Mouse (Mus musculus): Measurements from ENCODE around the gene Hist2h2aa2.

DNA sequence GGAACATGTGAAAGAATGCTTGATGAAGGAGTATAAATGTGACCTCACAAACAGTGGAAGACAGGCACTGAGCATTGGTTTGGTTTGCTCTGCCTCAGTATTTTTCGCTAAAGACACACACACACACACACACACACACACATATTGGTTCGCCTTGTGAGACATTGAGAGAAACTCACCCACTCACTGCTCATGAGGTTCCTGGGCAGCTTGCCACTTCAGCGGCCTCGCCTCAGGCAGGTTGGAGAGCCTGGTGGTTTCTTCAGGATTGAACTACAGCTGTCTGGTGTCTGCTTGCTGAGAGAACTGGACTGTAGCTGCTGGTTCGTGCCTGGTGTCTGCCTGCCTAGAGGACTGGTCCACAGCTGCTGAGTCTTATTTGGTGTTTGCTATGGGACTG is 20.1 kb upstream of the Hist2h2aa2 start:
- no peak for TF ChIP-seq EP300 (IDR thresholded peaks at IDR 0.05; ENCODE audit: low read depth)
- no peak for TF ChIP-seq CTCF (IDR thresholded peaks at IDR 0.05; ENCODE audit: low read depth)

All from liver, postnatal 0 days (tissue).